Mouse (Mus musculus): Measurements from ENCODE around the gene Scrn2.

DNA sequence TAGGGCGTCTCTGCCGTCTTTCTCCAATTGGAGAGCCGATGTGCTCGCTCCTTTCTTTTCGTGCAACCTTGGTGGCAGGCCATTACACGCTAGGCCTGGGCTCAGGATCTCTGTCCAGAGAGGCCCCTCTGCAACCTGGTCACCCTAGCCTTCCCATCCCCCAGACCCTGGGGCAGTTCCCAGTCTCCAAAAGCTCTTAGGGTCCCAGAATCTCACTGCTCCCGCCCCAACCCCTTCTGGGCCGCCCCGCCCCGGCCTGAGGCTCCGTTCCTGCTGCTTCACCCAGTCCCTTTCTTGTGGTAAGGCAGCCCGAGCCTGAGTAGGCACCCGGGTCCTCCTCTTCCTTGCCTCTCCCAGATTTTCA, 10.4 kb upstream of the Scrn2 start:
- no peak for TF ChIP-seq NELFE (IDR thresholded peaks at IDR 0.05; ENCODE audit: low read depth, low read length)
- no peak for TF ChIP-seq POLR2A (IDR thresholded peaks at IDR 0.05; ENCODE audit: control insufficient read depth in 1 of 2, insufficient read depth in 1 of 2, low read depth in 1 of 2, low read length in 2 of 2, poor library complexity in 1 of 2)
- TF ChIP-seq E2F4 (IDR thresholded peaks at IDR 0.05; ENCODE audit: borderline replicate concordance, low read depth, low read length): no peak
- no peak for TF ChIP-seq CTCF (IDR thresholded peaks at IDR 0.05 in 2 of 3, conservative IDR thresholded peaks at IDR 0.05 in 1 of 3; ENCODE audit: control insufficient read depth in 1 of 3, insufficient read depth in 1 of 3, low read depth in 2 of 3, low read length in 3 of 3, poor library complexity in 1 of 3, severe bottlenecking in 1 of 3)

All from MEL (cell line).